Mouse (Mus musculus): ENCODE results near the gene Gimap1.

The Gimap1 gene

DNA sequence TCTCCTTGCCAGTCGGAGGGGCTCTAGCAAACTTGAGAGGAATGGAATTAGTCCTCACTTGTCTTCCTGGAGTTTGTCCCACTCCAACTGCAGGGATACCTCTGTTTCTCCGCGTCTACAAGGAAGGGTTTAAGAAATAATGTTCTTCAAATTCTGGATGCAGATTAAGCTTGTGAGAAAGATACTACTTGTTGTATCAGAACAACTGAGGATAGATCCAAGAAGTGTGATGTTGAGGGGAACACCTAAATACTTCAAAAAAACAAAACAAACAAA lies 864 bp downstream of the Gimap1 start:
- no peak for DNase-seq (ENCODE audit: low read depth, low spot score)

DNA sequence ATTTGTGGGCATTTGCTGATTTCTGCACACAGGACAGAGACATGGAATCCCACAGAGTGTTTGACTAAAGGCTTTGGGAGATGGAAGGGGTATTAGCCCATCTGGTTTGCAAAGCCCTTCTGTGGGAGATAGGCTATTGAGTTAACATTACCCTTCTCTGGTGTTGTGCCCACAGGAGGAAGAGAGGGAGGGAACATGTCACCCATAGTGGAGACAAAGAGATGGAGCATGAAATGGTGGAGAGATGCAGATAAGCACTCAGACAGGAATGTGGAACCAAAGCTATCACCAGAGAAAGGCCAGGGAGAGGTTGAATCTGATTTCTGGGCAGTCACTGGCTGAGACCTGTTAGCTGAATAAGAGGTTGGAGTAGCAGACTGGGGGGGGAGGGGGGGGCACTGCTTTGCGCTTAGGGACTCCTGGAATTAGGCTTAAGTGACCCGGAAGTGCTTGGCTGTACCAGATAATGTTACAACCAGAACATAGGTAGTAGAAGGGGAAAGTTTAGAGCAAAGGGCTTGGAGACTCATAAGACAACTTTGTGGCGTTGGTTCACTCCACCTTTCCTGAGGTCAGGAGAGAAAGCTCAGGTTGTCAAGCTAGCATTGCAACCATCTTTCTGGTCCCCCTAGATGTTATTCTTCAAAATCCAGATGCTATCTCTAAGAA lies 1.8 kb downstream of the Gimap1 start:
- no peak for DNase-seq (ENCODE audit: low read depth, low spot score)

DNA sequence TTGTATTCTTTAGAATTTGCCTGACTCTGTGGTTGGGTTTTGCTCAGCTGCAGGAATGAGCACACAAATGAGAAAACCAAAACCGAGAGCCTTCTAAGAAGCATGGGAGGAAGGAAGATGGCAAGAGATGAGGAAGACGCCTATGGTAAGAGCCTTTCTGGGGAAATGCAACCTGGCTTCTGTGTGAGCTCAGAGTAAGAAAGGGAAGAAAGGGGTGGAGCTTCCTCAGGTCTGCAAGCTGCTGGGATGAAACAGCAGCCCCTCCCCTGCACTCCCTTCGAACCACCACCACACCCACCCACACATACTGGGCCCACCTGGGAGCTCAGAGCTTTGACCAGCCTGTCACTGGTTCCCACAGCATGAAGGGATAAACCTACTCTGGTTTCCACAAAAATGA lies 2.4 kb downstream of the Gimap1 start:
- DNase-seq (ENCODE audit: low read depth, low spot score): no peak

GRCm38 (mm10) chr6:48741711-48742206 lies 2.9 kb downstream of the Gimap1 start:
- no peak for DNase-seq (ENCODE audit: low read depth, low spot score)

GRCm38 (mm10) chr6:48742422-48743351 lies 3.8 kb downstream of the Gimap1 start:
- DNase-seq (ENCODE audit: low read depth, low spot score): no peak

- DNase-seq (ENCODE audit: low read depth, low spot score): no peak
Observed at GRCm38 (mm10) chr6:48745490-48745889, 6.6 kb downstream of the Gimap1 start.

DNA sequence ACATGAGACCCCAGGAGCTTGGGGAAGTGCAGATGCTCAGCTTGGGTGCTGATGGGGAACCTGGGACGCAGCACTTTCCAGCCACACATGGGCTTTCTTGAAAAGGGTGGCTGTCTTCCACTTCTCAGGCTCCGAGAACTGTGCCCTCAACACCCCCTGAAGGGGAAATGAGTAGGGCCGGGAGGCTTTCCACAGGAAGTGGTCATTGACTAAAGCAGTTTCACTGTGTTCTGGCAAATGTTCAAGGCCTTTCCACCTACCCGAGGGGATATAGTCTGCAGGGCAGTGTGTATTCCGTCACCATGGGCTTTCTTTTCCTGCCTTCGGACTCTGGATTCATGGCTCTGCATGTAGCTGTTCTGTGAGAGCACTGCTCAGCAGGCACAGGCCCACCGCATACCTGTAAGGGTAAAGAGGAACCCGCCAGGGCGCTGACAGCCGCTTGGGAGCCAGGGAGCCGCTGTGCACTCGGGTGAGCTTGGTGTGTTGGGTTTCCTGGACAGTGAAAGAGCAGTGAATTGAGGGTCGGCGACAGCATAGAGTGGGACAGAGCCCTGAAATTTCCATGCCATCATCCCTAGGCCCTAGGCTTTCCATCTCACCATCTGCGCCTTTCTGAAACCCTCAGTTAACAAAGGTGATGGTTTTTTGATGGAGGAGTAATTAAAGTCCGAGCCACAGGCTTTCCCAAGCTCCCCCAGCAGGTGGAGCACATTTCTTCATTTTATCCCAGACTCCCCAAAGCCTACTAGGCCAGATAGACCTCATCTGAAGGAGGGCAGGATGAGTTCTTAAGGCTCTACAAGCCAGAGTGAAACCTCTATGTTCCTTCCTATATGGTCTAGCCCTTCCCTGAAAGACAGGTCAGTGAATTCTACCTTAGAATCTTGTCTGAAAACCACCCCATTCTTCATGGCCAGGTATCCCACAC lies 7.4 kb downstream of the Gimap1 start, which contains the start of gene Gimap5:
Gimap5 (plus strand) TSS at position 239 of the 931 bp plus-strand sequence.
- DNase-seq (ENCODE audit: low read depth, low spot score): peak; percentile 56

DNA sequence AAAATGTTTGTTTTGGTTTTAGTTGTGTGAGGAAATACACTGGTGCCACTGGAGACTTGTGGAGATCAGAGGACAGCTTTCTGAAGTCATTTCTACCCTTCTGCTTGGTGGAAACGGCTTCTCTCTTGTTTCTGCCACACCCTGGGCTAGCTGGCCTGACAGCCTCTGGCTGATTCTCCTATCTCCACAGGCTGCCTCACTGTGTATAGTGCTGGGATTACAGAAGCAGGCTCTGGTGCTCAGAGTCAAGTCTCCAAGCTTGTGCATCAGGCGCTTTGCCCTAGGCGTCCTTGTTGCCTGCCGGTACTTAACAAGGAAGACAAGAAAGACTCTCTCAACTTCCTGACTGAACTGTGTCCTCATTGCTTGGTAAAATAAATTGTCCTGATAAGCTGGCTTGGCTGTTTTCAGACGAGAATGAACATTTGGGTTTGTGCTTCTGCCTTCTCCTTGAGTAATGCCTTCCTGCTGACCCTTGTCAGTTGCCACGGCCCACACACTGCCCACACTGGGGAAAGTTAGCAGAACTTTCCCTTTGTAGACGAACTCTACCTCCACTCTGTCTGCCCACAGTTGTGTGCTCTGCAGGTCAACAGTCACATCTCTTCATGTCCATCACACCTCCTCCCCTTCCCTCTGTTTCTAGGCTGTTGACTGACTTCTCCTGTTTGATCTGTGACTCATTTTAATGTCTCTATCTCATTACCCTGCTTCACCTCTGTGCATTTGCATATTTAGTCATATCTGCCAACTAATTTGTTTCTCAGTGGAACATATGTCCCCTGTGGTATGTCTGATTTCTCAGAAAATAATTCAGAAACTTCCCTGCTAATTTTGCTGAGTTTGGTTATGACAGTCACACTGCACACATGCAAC lies 8.5 kb downstream of the Gimap1 start:
- no peak for DNase-seq (ENCODE audit: low read depth, low spot score)

DNA sequence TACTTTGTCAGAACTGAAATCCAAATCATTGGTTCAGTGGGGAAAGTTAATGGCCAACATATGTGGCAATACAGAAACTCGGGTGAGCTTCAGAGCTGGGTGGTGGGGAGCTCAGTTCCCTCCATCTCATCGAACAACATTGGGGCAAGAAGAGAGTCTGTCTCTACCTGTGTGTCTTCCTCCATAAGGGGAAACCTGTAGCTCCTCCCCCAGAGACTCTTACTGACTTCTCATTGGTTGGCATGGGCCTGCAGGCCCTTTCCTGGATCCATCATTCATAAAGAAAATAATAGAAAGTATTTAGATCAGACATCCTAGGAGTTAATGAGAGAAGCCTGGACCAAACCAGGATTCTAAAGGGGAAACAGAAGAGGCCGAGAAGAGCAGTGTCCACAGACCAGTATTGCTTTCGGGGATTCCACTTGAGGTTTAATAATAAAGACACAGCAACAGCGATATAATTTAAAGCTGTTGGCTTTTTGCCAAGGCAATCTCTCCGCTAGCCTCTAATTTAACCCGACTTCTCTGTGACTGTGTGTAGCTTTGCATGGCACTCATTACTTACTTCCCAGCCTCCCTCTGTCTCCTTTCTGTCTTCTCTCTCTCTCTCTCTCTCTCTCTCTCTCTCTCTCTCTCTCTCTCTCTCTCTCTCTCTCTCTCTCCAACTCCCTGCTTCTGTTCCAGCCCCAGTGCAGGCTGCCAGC lies 24.9 kb downstream of the Gimap1 start:
- no peak for DNase-seq (ENCODE audit: low read depth, low spot score)

DNA sequence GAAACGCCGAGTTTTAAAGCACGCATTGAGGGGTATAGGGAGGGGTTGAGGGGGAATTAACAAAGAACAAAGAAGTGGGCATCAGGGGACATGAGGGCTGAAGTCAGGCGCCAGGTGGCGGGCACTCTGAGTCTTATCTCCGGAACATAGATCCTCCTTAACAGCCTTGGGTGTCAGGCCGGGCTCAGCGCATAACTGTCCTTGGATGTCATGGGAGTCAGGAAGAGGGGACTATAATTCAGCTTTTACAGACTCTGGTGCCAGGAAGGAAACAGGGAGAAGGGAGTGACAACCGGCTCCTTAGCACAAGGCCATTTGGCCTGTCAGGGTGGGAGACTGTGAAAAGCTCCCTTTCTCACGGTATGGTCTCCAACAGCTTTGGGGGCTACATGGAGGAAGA lies 25.6 kb downstream of the Gimap1 start:
- no peak for DNase-seq (ENCODE audit: low read depth, low spot score)

DNA sequence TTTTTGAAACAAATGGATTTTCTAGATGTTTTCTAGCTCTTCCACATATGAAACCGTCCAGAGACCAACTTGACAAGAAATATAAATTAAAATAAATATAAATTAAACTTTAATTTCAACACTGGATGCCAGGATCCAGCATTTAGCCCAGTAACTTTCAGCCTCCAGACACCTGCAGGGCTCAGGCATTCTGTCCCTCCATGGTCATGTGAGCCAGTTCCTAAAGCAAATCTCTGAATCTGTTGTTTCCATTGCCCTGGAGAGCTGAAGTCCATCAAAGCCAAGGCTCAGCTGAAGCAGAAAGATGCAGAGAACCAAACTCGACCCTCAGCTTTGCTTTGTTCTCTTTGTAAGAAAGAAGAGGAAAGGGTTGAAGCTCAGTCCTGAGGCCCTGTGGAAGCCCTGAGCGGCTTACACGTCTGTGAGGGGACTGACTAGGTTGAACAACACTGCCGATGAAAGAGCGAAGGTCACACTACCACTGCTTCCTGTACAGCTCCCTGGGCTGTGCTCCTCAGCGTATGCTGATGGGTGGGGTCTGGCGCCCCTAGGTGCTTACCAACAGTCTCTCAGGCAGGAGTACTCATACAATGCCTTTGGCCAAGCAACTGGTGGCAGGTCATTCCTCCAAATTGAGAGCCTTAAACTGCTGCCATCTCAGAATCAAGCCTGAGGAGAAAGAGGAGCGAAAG lies 29.5 kb downstream of the Gimap1 start:
- DNase-seq (ENCODE audit: low read depth, low spot score): no peak

DNA sequence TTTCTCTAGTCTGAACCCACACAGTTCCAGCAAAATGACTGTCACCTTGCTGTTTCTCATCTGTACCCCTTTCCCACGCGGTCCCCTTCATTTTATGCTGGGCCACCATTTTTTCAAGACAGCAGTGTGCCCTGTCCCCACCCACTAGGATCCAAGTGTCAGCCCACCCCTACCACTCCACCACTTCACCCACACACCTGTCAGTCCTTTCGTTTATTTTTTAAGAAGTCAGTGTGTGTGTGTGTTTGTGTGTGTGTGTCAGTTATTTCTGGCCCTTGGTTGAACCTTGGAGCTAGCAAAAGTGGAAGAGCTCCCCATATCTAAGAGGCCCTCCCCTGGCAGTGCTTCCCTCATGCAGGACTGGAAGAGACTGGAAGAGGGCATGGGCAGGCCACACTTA lies 30.1 kb downstream of the Gimap1 start:
- no peak for DNase-seq (ENCODE audit: low read depth, low spot score)

GRCm38 (mm10) chr6:48770696-48771095 lies 31.8 kb downstream of the Gimap1 start, which contains the start of gene Gimap3:
Gene Gimap3 (minus strand): TSS chr6:48770851.
- DNase-seq (ENCODE audit: low read depth, low spot score): no peak

- DNase-seq (ENCODE audit: low read depth, low spot score): peak; percentile 61
Observed at GRCm38 (mm10) chr6:48772030-48772429, 33.2 kb downstream of the Gimap1 start.

GRCm38 (mm10) chr6:48784406-48784805 lies 45.6 kb downstream of the Gimap1 start:
- no peak for DNase-seq (ENCODE audit: low read depth, low spot score)

DNA sequence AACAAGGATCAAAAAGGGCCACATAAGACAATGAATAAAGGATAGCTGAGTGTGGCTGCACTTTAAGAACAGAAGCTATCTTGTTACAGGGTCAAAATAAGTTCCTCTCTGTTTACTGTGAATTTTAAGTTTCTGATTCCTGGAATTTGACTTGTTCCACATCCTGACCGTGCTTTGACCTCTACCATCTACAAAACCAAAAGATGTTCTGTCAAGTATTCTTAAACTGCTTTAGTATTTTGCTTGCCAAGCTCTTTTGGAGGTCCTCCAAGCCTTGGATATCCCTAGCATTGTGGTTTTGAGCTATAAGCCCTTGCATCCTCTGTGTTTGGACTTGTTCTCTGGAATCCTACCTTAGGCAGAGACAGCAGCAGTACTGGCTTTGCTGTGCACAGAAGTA lies 46.3 kb downstream of the Gimap1 start:
- peak; percentile 64 for DNase-seq (ENCODE audit: low read depth, low spot score)

DNA sequence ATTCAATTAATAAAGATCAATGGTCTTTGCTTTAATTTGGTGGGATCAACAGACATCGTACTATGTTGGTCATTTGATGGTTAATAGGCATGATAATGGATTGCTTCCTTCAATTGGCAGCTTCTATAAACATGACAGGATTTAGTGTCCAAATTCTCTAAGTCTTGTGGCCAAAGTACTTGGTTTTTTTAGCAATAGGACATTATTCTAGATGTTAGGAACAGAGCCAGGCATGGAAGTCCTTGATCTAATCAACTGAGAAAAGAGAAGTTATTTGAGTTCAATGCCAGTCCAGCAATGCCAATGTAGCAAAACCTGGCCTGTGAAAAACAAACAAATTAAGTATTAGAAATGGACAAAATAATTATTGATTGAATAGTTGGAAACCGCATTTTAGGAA lies 46.7 kb downstream of the Gimap1 start:
- DNase-seq (ENCODE audit: low read depth, low spot score): no peak

- no peak for DNase-seq (ENCODE audit: low read depth, low spot score)
Observed at GRCm38 (mm10) chr6:48787867-48788266, 49.0 kb downstream of the Gimap1 start.

Measured in skeletal muscle tissue, adult 2 months (tissue).